Mouse (Mus musculus) heart, embryonic 12.5 days (tissue): ENCODE data around the gene Pak6. TPM values are rescaled to one million over a fixed set of nuclear protein-coding genes. Genes with fewer than 3 reads are reported as not detected.

ENCODE experiments used
- ATAC-seq: fragments of 200-750 bp; cut with Nextera tagmentation; 2 replicates; pipeline ENCODE4 v1.8.0; 2017; ENCODE audit warnings: moderate TSS enrichment, moderate library complexity; ENCODE audit not compliant: insufficient number of reproducible peaks, low FRiP score
- H3K27ac ChIP-seq: fragments of 300-500 bp; sonication (generic); 2 replicates; pipeline ENCODE4 v1.5.1; 2016; ENCODE audit warnings: mild to moderate bottlenecking, moderate library complexity; ENCODE audit not compliant: poor library complexity, severe bottlenecking
- H3K27me3 ChIP-seq: fragments of 300-500 bp; sonication (generic); replicated peaks from 2 replicates; pipeline ENCODE4 v1.6.1; 2016; ENCODE audit warnings: mild to moderate bottlenecking, moderate library complexity
- H3K36me3 ChIP-seq: fragments of 300-500 bp; sonication (generic); 2 replicates; pipeline ENCODE4 v1.6.1; 2016; ENCODE audit warnings: mild to moderate bottlenecking, moderate library complexity
- H3K4me1 ChIP-seq: fragments of 300-500 bp; sonication (generic); replicated peaks from 2 replicates; pipeline ENCODE4 v1.6.1; 2016; ENCODE audit warnings: mild to moderate bottlenecking
- H3K4me2 ChIP-seq: fragments of 300-500 bp; sonication (generic); 2 replicates; pipeline ENCODE4 v1.6.1; 2016; ENCODE audit warnings: mild to moderate bottlenecking, moderate library complexity
- H3K4me3 ChIP-seq: fragments of 300-500 bp; sonication (generic); 2 replicates; pipeline ENCODE4 v1.5.1; 2016; ENCODE audit warnings: mild to moderate bottlenecking
- H3K9ac ChIP-seq: fragments of 300-500 bp; sonication (generic); 2 replicates; pipeline ENCODE4 v1.6.1; 2016; ENCODE audit warnings: mild to moderate bottlenecking, moderate library complexity
- H3K9me3 ChIP-seq: fragments of 300-500 bp; sonication (generic); replicated peaks from 2 replicates; pipeline ENCODE4 v1.6.1; 2016; ENCODE audit warnings: mild to moderate bottlenecking, moderate library complexity
- WGBS: fragments of 180-500 bp; shearing (Covaris S2); methylation state at CpG from one replicate; pipeline ENCODE4 v1.1.7; 2016; 5-methylcytosine and 5-hydroxymethylcytosine counted together
- polyA plus RNA-seq: library from polyadenylated mRNA; unstranded; fragments of >200 nt; fragmentation: Nextera tagmentation; extraction: Ambion mirVana; gene quantifications from 2 replicates; pipeline ENCODE4 v1.2.1, GENCODE M21; 2016

The Pak6 gene
- polyA plus RNA-seq, 1 experiment from 2014 or later: 5.8 TPM

GRCm38 (mm10) chr2:118680926-118681325, 17.8 kb downstream of the Pak6 start:
- ATAC-seq: no peak
- Histone ChIP-seq H3K36me3 (no peaks in the 10 kb centered on the region), H3K4me2 (no peak overlapping the region), H3K9me3 (no peaks in the 10 kb centered on the region), H3K4me3 (no peak overlapping the region), H3K4me1 (peaks cover 24% of the 10 kb centered on the region), H3K9ac (no peak overlapping the region), H3K27me3 (peaks cover 47% of the 10 kb centered on the region), H3K27ac (no peak overlapping the region)
- 89% methylated on average over 6 of the region's 6 CpGs for WGBS

DNA sequence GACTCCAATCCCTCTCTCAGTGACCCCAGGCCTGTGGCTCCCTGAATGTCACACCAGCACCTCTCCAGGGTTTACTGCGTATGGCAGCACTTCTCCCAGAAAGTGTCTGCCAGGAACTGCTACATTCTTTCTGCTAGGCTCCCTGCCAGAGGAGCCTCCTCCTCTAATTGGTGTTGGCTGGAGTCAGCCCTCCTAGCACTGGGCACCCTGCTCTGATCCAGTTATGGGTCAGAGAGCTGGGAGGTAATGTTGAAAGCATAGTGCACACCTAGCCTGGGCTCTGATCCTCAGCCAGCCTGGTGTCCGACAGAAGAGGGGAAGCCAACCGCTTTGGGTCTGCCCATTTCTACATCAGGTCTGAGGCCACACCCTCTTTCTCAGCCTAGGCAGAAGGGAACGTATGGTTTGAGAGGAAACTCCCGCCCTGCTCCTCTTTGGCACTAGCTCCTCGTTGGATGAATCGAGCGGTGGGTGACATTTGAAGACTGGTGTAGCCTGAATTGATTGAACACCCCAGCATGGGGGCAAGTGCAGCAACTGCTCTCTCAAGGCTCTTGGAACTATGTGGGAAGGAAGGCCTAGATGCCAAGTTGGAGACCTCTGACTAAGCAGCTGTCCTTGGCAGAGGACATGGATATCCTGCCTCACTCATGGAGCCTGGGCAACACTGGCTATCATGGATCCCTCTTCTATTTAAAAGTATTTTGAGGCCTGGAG, 19.6 kb downstream of the Pak6 start:
- ATAC-seq: peak; percentile 33; the same call in 1 of the 2 replicates

GRCm38 (mm10) chr2:118685088-118685487, 22.0 kb downstream of the Pak6 start:
- 68% methylated on average over 4 of the region's 4 CpGs for WGBS
- H3K27me3 ChIP-seq: peaks cover 32% of the 10 kb centered on the region
- H3K36me3 ChIP-seq: no peaks in the 10 kb centered on the region
- H3K4me2 ChIP-seq: no peak overlapping the region
- H3K4me1 ChIP-seq: peaks cover 11% of the 10 kb centered on the region
- no peaks in the 10 kb centered on the region for H3K9me3 ChIP-seq
- H3K9ac ChIP-seq: no peak overlapping the region
- H3K27ac ChIP-seq: no peak overlapping the region
- ATAC-seq: no peak
- H3K4me3 ChIP-seq: no peak overlapping the region

More for the DNA sequence above, 19.6 kb downstream of the Pak6 start:
- H3K27ac ChIP-seq: no peak overlapping the region
- 50% methylated on average over 8 of the region's 8 CpGs for WGBS
- H3K4me1 ChIP-seq: peaks cover 14% of the 10 kb centered on the region
- H3K9ac ChIP-seq: no peak overlapping the region
- H3K9me3 ChIP-seq: no peaks in the 10 kb centered on the region
- H3K4me2 ChIP-seq: no peak overlapping the region
- H3K36me3 ChIP-seq: no peaks in the 10 kb centered on the region
- peaks cover 39% of the 10 kb centered on the region for H3K27me3 ChIP-seq
- no peak overlapping the region for H3K4me3 ChIP-seq

GRCm38 (mm10) chr2:118686693-118687092, 23.6 kb downstream of the Pak6 start:
- ATAC-seq: no peak
- no peaks in the 10 kb centered on the region for H3K36me3 ChIP-seq
- H3K9me3 ChIP-seq: no peaks in the 10 kb centered on the region
- H3K4me2 ChIP-seq: no peak overlapping the region
- H3K4me1 ChIP-seq: peaks cover 11% of the 10 kb centered on the region
- 64% methylated on average over 8 of the region's 8 CpGs for WGBS
- H3K27me3 ChIP-seq: peaks cover 35% of the 10 kb centered on the region
- no peak overlapping the region for H3K9ac ChIP-seq
- no peak overlapping the region for H3K4me3 ChIP-seq
- H3K27ac ChIP-seq: no peak overlapping the region

DNA sequence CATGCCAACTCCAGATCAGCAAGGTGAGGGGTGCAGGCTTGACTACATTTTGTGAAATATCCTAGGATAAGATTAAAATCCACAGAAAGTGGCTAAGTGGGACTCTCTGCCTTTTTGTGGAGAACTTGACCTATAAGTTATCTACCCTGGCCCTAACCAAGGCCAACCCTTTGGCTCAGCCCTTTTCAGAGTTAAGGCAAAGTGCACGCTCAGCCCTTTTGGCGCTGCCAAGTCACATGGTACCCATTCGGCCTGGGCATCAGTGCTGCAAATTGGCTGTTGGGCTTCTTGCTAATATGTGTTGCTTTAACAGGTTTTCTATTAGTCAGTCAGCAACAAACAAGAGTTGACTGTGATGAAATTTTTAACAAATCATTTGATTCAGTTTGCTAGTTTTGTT, 24.7 kb downstream of the Pak6 start:
- H3K36me3 ChIP-seq: no peaks in the 10 kb centered on the region
- H3K9ac ChIP-seq: no peak overlapping the region
- H3K4me3 ChIP-seq: no peak overlapping the region
- WGBS: 93% methylated on average over 3 of the region's 3 CpGs
- peaks cover 4% of the 10 kb centered on the region for H3K4me1 ChIP-seq
- peaks cover 45% of the 10 kb centered on the region for H3K27me3 ChIP-seq
- no peak overlapping the region for H3K4me2 ChIP-seq
- H3K9me3 ChIP-seq: no peaks in the 10 kb centered on the region
- no peak overlapping the region for H3K27ac ChIP-seq
- ATAC-seq: no peak

GRCm38 (mm10) chr2:118689875-118690274, 26.8 kb downstream of the Pak6 start:
- H3K27ac ChIP-seq: no peak overlapping the region
- no peaks in the 10 kb centered on the region for H3K4me1 ChIP-seq
- H3K27me3 ChIP-seq: peaks cover 64% of the 10 kb centered on the region
- no peaks in the 10 kb centered on the region for H3K9me3 ChIP-seq
- WGBS: 71% methylated on average over 10 of the region's 10 CpGs
- no peak overlapping the region for H3K4me2 ChIP-seq
- no peak overlapping the region for H3K4me3 ChIP-seq
- no peak for ATAC-seq
- no peaks in the 10 kb centered on the region for H3K36me3 ChIP-seq
- H3K9ac ChIP-seq: no peak overlapping the region

DNA sequence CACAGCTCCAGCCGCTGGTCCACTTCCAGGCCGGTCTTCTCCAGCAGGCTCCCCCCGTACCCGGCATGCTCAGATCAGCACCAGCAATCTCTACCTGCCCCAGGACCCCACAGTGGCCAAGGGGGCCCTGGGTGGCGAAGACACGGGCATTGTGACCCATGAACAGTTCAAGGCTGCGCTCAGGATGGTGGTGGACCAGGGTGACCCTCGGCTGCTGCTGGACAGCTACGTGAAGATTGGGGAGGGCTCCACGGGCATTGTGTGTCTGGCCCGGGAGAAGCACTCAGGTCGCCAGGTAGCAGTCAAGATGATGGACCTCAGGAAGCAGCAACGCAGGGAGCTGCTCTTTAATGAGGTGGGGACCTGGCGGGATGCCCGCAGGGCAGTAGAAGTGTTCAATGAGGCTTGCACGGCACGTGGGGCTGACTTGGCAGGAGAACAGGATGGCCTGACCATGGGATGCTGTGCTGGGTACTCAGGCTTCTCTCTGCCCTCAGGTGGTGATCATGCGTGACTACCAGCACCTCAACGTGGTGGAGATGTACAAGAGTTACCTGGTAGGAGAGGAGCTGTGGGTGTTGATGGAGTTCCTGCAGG, 30.4 kb downstream of the Pak6 start:
- WGBS: 81% methylated on average over 19 of the region's 19 CpGs
- Histone ChIP-seq H3K27ac (no peak overlapping the region), H3K27me3 (peaks cover 82% of the 10 kb centered on the region), H3K9ac (no peak overlapping the region), H3K4me1 (peaks cover 23% of the 10 kb centered on the region), H3K4me3 (no peak overlapping the region), H3K4me2 (no peak overlapping the region), H3K9me3 (no peaks in the 10 kb centered on the region), H3K36me3 (no peaks in the 10 kb centered on the region)
- no peak for ATAC-seq

GRCm38 (mm10) chr2:118695677-118696232, 32.7 kb downstream of the Pak6 start:
- ATAC-seq: no peak
- no peak overlapping the region for H3K4me3 ChIP-seq
- H3K36me3 ChIP-seq: no peaks in the 10 kb centered on the region
- WGBS: 27% methylated on average over 11 of the region's 11 CpGs
- H3K27me3 ChIP-seq: peaks cover 78% of the 10 kb centered on the region
- H3K4me2 ChIP-seq: no peak overlapping the region
- no peak overlapping the region for H3K27ac ChIP-seq
- H3K9ac ChIP-seq: no peak overlapping the region
- peaks cover 29% of the 10 kb centered on the region for H3K4me1 ChIP-seq
- H3K9me3 ChIP-seq: no peaks in the 10 kb centered on the region

DNA sequence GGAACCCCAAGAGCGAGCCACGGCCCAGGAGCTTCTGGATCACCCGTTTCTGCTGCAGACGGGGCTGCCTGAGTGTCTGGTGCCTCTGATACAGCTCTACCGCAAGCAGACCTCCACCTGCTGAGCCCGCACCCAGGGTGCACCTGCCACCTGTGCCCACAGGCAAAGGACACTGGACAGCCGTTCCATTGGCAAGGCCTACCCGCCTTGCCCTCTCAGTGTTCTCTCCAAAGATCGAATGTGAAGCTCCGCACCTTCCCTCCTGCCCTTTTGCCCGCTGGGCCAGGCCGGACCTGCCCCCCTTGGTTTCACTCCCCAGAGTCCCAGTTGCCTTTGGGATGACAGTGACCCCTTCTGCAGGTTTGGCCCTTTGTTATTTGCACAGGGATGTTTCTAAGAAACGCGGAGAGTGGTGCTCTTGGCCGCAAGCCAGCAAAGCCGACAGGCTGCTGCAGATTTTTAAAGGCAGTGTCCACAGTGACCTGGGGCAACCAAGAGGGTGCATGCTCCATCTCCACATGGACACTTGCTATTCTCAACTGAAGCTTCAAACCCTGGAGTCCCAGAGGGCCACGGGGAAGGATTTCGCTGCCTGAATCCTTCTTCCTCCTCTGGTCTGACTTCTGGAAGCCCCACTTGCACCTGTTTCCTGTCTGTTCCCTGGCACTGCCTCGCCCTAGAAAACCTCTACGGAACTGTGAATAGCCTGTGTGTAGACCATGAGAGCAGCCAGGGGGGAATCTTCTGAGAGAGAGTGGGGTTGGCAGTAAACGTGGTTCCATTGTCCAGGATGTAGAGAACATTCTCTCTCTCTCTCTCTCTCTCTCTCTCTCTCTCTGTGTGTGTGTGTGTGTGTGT, 33.6 kb downstream of the Pak6 start:
- Histone ChIP-seq H3K27me3 (peaks cover 83% of the 10 kb centered on the region), H3K9ac (peak overlapping the region; percentile 35; the same call in 1 of the 2 replicates)

DNA sequence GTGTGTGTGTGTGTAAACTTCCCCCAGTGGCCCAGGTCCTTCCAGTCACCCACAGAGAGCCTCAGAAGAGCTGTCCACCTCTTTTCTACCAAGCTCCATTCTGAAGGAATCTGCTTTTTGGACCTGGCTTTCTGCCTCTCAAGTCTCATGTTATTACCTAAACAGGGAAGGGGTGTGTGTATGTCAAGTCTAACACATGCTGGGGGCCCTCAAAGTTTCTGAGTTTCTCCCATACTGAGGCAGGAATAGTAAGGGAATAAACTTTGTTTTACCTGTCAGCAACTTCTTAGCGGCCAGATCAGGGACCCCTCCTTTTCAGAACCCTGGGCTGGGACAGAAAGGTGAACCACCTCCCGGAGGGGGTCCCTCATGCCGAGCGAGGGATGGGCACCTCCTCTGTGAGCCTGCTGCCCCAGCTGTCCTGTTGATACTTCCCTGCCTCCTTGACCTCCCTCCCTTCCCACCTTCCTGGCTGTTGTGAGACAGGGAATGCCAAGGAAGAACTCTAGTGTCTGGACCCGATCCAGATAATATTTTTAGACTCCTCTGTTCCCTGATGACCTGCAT, 34.3 kb downstream of the Pak6 start:
- Histone ChIP-seq H3K9ac (0 out of 2 replicates have a peak overlapping the region, but pooled peaks have one; percentile 42), H3K4me2 (no peak overlapping the region), H3K4me1 (peaks cover 39% of the 10 kb centered on the region), H3K9me3 (no peaks in the 10 kb centered on the region), H3K27me3 (peaks cover 85% of the 10 kb centered on the region), H3K36me3 (no peaks in the 10 kb centered on the region), H3K27ac (no peak overlapping the region), H3K4me3 (no peak overlapping the region)
- WGBS: 30% methylated on average over 5 of the region's 5 CpGs
- no peak for ATAC-seq

More for the DNA sequence above, 33.6 kb downstream of the Pak6 start:
- Histone ChIP-seq H3K4me2 (peak overlapping the region; percentile 5; the same call in 1 of the 2 replicates), H3K27ac (no peak overlapping the region), H3K9me3 (no peaks in the 10 kb centered on the region), H3K36me3 (no peaks in the 10 kb centered on the region), H3K4me3 (no peak overlapping the region), H3K4me1 (peaks cover 36% of the 10 kb centered on the region)
- WGBS: 40% methylated on average over 21 of the region's 21 CpGs
- ATAC-seq: no peak
